Mouse (Mus musculus): ENCODE measurements around the gene Wapl. TPM values are rescaled to one million over a fixed set of nuclear protein-coding genes. Genes with fewer than 3 reads are reported as not detected.

Gene Wapl
- polyA plus RNA-seq, 1 experiment from 2014 or later: 38.7 TPM

DNA sequence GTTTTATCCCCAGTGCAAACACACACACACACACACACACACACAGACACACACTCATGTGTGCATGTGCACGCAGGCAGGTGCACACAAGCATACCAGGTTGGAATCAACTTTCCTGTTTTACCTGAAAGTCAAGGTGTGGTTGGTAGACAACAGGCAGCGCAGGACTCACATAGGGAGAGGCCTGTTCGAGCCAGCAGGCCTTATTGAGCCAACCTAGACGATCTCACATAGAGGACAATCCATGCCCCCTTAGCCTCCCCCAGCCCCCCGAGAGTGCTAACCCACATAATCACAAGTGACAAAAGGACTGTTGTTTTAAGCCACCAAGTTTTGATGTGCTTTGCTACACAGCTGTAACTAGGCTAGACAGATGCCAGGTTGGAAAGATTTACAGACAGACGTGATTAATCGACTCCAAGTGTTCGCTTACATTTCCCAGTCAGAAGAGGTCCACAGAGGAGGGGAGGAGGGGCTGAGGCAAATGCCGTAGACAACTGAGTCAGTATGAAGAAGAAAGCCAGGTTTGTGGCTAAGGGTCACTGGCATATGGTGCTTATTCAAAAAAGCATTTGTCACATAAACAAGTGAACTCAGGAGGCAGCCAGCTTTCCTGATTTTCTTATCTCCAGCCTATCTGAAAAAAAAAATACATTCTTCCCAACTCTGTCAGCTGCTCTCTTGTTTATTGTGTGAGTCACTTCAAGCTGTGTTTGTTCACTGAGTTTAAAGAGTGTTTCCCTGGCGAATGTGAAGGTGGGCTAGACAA, 90.2 kb downstream of the Wapl start:
- ATAC-seq (ENCODE audit: low FRiP score) (no peak), DNase-seq (ENCODE audit: low spot score) (no peak)
- H3K27me3 ChIP-seq (ENCODE audit: control insufficient read depth, insufficient read depth, low read length): no peaks in the 10 kb centered on the region
- 59% methylated on average over 10 of the region's 10 CpGs for WGBS
- no peak overlapping the region for H3K4me2 ChIP-seq (replicated peaks; ENCODE audit: low read depth, low read length)
- no peak overlapping the region for H3K9ac ChIP-seq (ENCODE audit: low read depth, low read length)
- H3K4me1 ChIP-seq (replicated peaks; ENCODE audit: control insufficient read depth, insufficient read depth, low read length): no peaks in the 10 kb centered on the region
- H3K27ac ChIP-seq (ENCODE audit: low read depth, low read length): no peak overlapping the region
- no peaks in the 10 kb centered on the region for H3K9me3 ChIP-seq (ENCODE audit: control insufficient read depth, low read length)
- no peak overlapping the region for H3K4me3 ChIP-seq (ENCODE audit: low read depth, low read length)
- no peaks in the 10 kb centered on the region for H3K36me3 ChIP-seq (ENCODE audit: control insufficient read depth, insufficient read depth, low read length)

DNA sequence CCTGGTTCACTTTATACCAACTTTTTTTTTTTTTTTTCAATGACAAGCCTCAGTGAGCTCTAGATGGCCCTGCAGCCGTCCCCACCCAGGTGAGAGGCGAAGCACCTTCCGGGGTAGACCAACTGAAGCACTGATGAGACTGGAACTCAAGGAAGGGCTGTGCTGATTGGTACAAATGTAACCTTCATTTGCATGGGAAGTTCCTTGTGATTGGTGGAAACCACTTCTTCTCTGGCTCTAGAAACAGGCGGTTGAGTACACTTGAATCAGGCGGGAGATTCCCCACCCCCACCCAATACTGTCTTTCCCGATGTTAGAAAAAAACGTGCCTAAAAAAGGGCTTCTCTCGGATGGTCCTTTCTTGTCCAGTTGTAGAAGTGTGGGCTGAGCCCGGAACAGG, 91.2 kb downstream of the Wapl start:
- Histone ChIP-seq H3K4me2 (replicated peaks; ENCODE audit: low read depth, low read length) (no peak overlapping the region), H3K9me3 (ENCODE audit: control insufficient read depth, low read length) (no peaks in the 10 kb centered on the region), H3K27me3 (ENCODE audit: control insufficient read depth, insufficient read depth, low read length) (no peaks in the 10 kb centered on the region), H3K27ac (ENCODE audit: low read depth, low read length) (no peak overlapping the region), H3K4me1 (replicated peaks; ENCODE audit: control insufficient read depth, insufficient read depth, low read length) (no peaks in the 10 kb centered on the region), H3K36me3 (ENCODE audit: control insufficient read depth, insufficient read depth, low read length) (no peaks in the 10 kb centered on the region), H3K4me3 (ENCODE audit: low read depth, low read length) (no peak overlapping the region), H3K9ac (ENCODE audit: low read depth, low read length) (no peak overlapping the region)
- ATAC-seq (ENCODE audit: low FRiP score) (no peak), DNase-seq (ENCODE audit: low spot score) (no peak)
- 84% methylated on average over 9 of the region's 9 CpGs for WGBS

DNA sequence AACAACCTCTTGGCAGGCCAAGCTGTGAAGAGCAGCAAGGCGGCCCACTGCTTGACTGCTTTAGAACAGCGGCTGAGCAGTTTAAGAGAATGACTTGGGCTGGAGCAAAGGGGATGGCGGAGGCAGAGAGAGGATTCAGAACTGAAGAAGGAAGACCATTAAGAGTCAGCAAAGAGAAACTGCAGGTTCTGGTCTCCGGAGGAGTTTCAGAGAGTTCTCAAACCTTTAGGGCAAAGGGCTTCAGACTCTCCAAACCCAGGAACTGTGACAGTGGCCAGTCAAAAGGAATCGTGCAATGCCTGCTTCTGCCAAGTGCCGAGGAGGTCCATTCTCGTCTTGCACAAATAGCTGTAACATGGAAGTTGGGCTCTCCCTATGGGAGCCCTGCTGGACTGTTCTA, 91.7 kb downstream of the Wapl start:
- Histone ChIP-seq H3K9me3 (ENCODE audit: control insufficient read depth, low read length) (no peaks in the 10 kb centered on the region), H3K4me1 (replicated peaks; ENCODE audit: control insufficient read depth, insufficient read depth, low read length) (no peaks in the 10 kb centered on the region), H3K9ac (ENCODE audit: low read depth, low read length) (no peak overlapping the region), H3K36me3 (ENCODE audit: control insufficient read depth, insufficient read depth, low read length) (no peaks in the 10 kb centered on the region), H3K4me3 (ENCODE audit: low read depth, low read length) (no peak overlapping the region), H3K27me3 (ENCODE audit: control insufficient read depth, insufficient read depth, low read length) (no peaks in the 10 kb centered on the region), H3K4me2 (replicated peaks; ENCODE audit: low read depth, low read length) (no peak overlapping the region), H3K27ac (ENCODE audit: low read depth, low read length) (no peak overlapping the region)
- DNase-seq (ENCODE audit: low spot score) (no peak), ATAC-seq (ENCODE audit: low FRiP score) (no peak)
- WGBS: 88% methylated on average over 7 of the region's 7 CpGs

DNA sequence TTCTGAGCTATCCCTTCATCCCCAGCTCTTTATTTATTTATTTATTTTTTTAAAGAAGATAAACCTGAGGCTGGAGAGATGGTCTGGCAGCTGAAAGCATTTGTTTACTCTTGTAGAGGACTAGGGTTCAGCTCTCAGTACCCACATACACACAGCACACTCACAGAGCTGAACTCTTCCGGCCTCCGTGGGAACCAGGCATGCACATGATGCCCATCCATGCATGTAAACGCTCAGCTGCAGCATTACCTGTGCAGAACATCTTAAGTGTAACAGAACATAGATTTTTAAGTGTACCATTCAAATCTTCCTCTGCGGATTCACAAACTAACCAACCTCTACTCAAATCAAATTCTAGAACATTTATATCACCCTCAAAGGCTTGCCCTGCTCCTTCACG, 92.5 kb downstream of the Wapl start:
- Histone ChIP-seq H3K9me3 (ENCODE audit: control insufficient read depth, low read length) (no peaks in the 10 kb centered on the region), H3K9ac (ENCODE audit: low read depth, low read length) (no peak overlapping the region), H3K4me2 (replicated peaks; ENCODE audit: low read depth, low read length) (no peak overlapping the region), H3K4me1 (replicated peaks; ENCODE audit: control insufficient read depth, insufficient read depth, low read length) (no peaks in the 10 kb centered on the region), H3K4me3 (ENCODE audit: low read depth, low read length) (no peak overlapping the region), H3K36me3 (ENCODE audit: control insufficient read depth, insufficient read depth, low read length) (no peaks in the 10 kb centered on the region), H3K27ac (ENCODE audit: low read depth, low read length) (no peak overlapping the region), H3K27me3 (ENCODE audit: control insufficient read depth, insufficient read depth, low read length) (no peaks in the 10 kb centered on the region)
- ATAC-seq (ENCODE audit: low FRiP score) (no peak), DNase-seq (ENCODE audit: low spot score) (no peak)
- 94% methylated on average over 5 of the region's 5 CpGs for WGBS

DNA sequence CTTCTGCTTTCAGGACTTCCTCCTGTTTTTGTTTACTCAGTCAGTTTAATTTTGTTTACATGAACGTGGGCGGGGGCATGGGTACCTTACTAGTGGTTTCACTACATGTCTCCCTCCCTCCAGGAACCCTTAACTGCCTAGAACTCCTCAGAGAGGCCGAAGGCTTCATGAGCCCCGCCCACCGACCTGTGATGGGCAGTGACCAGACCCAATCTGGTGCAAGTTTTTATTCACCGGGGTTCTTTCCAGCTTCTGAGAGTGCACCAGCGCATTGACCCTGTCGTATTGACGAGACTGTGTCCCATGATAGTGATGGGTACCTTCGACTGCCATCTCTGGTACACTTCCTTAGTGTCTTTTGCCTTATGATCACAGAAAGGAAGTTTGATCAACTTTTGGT, 94.6 kb downstream of the Wapl start:
- H3K4me2 ChIP-seq (replicated peaks; ENCODE audit: low read depth, low read length): peak overlapping the region; percentile 83
- H3K9ac ChIP-seq (ENCODE audit: low read depth, low read length): no peak overlapping the region
- no peaks in the 10 kb centered on the region for H3K4me1 ChIP-seq (replicated peaks; ENCODE audit: control insufficient read depth, insufficient read depth, low read length)
- WGBS: 2% methylated on average over 10 of the region's 10 CpGs
- H3K27me3 ChIP-seq (ENCODE audit: control insufficient read depth, insufficient read depth, low read length): no peaks in the 10 kb centered on the region
- H3K9me3 ChIP-seq (ENCODE audit: control insufficient read depth, low read length): no peaks in the 10 kb centered on the region
- no peak overlapping the region for H3K27ac ChIP-seq (ENCODE audit: low read depth, low read length)
- peak; percentile 66 for ATAC-seq (ENCODE audit: low FRiP score)
- DNase-seq (ENCODE audit: low spot score): peak; percentile 82
- H3K4me3 ChIP-seq (ENCODE audit: low read depth, low read length): peak overlapping the region; percentile 47; the same call in 1 of the 2 replicates
- H3K36me3 ChIP-seq (ENCODE audit: control insufficient read depth, insufficient read depth, low read length): no peaks in the 10 kb centered on the region

DNA sequence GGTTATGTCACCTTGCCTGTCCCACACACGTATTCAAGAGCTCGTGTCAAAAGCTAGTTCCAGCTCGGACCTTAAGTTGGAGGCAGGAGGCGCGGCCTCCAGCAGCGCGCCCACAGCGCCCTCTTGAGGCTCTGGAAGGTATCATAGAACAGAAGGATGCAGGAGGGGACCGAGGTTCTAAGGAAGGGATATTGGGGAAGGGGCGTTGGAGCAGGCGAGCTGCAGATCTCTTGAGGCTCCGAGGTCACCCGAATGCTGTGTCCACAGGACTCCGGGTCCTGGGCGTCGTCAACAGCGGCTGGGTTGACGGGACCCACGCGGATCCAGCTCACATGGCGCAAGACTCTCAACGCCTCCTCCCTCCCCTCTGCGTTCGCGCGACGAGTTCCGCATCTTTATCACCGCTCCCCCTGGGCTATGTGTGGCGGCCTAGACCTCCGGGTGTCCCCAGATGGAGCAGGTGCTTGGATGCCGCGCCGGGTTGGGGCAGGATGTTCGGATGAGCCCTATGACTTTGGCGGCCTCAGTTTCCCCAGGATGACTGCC, 95.4 kb downstream of the Wapl start:
- Histone ChIP-seq H3K4me2 (replicated peaks; ENCODE audit: low read depth, low read length) (peak overlapping the region; percentile 83), H3K9me3 (ENCODE audit: control insufficient read depth, low read length) (no peaks in the 10 kb centered on the region), H3K9ac (ENCODE audit: low read depth, low read length) (peak overlapping the region; percentile 57), H3K36me3 (ENCODE audit: control insufficient read depth, insufficient read depth, low read length) (no peaks in the 10 kb centered on the region), H3K27me3 (ENCODE audit: control insufficient read depth, insufficient read depth, low read length) (no peaks in the 10 kb centered on the region), H3K4me3 (ENCODE audit: low read depth, low read length) (peak overlapping the region; percentile 47), H3K27ac (ENCODE audit: low read depth, low read length) (no peak overlapping the region), H3K4me1 (replicated peaks; ENCODE audit: control insufficient read depth, insufficient read depth, low read length) (no peaks in the 10 kb centered on the region)
- DNase-seq (ENCODE audit: low spot score) (peak; percentile 90), ATAC-seq (ENCODE audit: low FRiP score) (peak; percentile 77)
- WGBS: under 1% methylated on average over 36 of the region's 36 CpGs

DNA sequence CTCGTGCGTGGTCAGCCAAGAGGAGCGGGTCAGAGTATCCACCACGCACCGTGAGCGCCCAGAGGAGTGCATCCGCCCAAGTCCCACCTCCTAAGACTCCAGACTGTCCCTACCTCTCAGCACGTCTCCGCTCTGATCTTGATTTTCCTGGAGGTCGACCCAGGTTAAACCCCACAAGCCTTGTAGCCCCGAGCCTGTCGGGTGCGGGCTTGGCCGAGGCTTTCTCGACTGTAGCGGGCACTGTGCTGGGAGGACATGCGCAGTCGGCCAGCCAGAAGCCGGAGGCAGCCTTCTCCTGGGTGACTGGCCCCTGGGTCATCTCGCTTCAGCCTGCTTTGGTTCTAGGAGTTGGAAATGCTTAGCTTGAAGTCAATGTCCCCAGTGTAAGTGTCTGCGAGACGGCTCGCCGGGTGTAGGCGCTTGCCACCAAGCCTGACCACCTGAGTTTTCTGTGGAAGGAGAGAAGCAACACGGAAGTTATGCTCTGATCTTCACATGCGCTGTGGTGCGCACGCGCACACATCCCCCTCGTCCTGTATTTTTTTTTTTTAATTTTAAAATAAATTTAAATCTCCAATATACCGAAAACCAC, 95.9 kb downstream of the Wapl start:
- Histone ChIP-seq H3K27me3 (ENCODE audit: control insufficient read depth, insufficient read depth, low read length) (no peaks in the 10 kb centered on the region), H3K36me3 (ENCODE audit: control insufficient read depth, insufficient read depth, low read length) (no peaks in the 10 kb centered on the region), H3K4me2 (replicated peaks; ENCODE audit: low read depth, low read length) (peak overlapping the region; percentile 83), H3K4me3 (ENCODE audit: low read depth, low read length) (peak overlapping the region; percentile 47), H3K9me3 (ENCODE audit: control insufficient read depth, low read length) (no peaks in the 10 kb centered on the region), H3K27ac (ENCODE audit: low read depth, low read length) (no peak overlapping the region), H3K9ac (ENCODE audit: low read depth, low read length) (peak overlapping the region; percentile 57), H3K4me1 (replicated peaks; ENCODE audit: control insufficient read depth, insufficient read depth, low read length) (no peaks in the 10 kb centered on the region)
- DNase-seq (ENCODE audit: low spot score): peak; percentile 66
- ATAC-seq (ENCODE audit: low FRiP score): peak; percentile 68
- 16% methylated on average over 32 of the region's 32 CpGs for WGBS

DNA sequence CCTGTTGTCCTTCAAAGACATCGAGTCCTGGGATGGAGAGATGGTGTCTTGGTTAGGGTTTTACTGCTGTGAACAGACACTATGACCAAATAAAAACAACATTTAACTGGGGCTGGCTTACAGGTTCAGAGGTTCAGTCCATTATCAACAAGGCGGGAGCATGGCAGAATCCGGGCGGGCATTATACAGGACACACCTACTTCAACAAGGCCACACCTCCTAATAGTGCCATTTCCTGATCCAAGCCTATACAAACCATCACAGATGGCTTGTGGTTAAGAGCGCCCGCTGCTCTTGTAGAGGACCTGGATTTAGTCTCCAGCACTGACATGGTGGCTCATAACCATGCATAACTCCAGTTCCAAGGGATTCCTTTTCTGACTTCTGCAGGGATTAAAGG, 96.7 kb downstream of the Wapl start:
- Histone ChIP-seq H3K27me3 (ENCODE audit: control insufficient read depth, insufficient read depth, low read length) (no peaks in the 10 kb centered on the region), H3K4me2 (replicated peaks; ENCODE audit: low read depth, low read length) (no peak overlapping the region), H3K36me3 (ENCODE audit: control insufficient read depth, insufficient read depth, low read length) (no peaks in the 10 kb centered on the region), H3K9ac (ENCODE audit: low read depth, low read length) (no peak overlapping the region), H3K4me3 (ENCODE audit: low read depth, low read length) (no peak overlapping the region), H3K4me1 (replicated peaks; ENCODE audit: control insufficient read depth, insufficient read depth, low read length) (no peaks in the 10 kb centered on the region), H3K27ac (ENCODE audit: low read depth, low read length) (no peak overlapping the region), H3K9me3 (ENCODE audit: control insufficient read depth, low read length) (no peaks in the 10 kb centered on the region)
- ATAC-seq (ENCODE audit: low FRiP score) (no peak), DNase-seq (ENCODE audit: low spot score) (no peak)
- WGBS: 88% methylated on average over 6 of the region's 6 CpGs

DNA sequence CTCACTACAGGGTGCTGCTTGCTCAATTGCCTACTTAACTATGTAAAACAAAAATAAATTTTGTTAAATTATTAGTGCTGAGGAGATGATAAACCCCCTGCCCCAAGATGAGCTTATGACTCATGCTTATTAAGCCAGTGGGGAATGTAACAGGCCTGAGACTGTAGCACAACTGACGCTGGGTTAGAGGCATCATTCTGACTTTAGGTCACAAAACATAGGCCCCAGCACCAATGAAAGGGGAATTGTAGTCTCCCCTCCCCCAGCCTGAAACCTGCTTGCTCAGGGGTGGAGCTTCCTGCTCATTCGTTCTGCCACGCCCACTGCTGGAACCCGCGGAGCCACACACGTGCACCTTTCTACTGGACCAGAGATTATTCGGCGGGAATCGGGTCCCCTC, 97.9 kb downstream of the Wapl start:
- ATAC-seq (ENCODE audit: low FRiP score) (no peak), DNase-seq (ENCODE audit: low spot score) (no peak)
- H3K27me3 ChIP-seq (ENCODE audit: control insufficient read depth, insufficient read depth, low read length): no peaks in the 10 kb centered on the region
- H3K27ac ChIP-seq (ENCODE audit: low read depth, low read length): no peak overlapping the region
- H3K9me3 ChIP-seq (ENCODE audit: control insufficient read depth, low read length): no peaks in the 10 kb centered on the region
- WGBS: 22% methylated on average over 9 of the region's 9 CpGs
- no peak overlapping the region for H3K4me2 ChIP-seq (replicated peaks; ENCODE audit: low read depth, low read length)
- H3K9ac ChIP-seq (ENCODE audit: low read depth, low read length): no peak overlapping the region
- H3K4me3 ChIP-seq (ENCODE audit: low read depth, low read length): no peak overlapping the region
- no peaks in the 10 kb centered on the region for H3K4me1 ChIP-seq (replicated peaks; ENCODE audit: control insufficient read depth, insufficient read depth, low read length)
- no peaks in the 10 kb centered on the region for H3K36me3 ChIP-seq (ENCODE audit: control insufficient read depth, insufficient read depth, low read length)
